Mouse (Mus musculus) C2C12 (cell line): Measurements from ENCODE around the gene Runx1. TPM values are rescaled to one million over a fixed set of nuclear protein-coding genes. Genes with fewer than 3 reads are reported as not detected.

Experiments used
- H3K27me3 ChIP-seq: one replicate; pipeline ENCODE4 v1.6.1; 2011; ENCODE audit not compliant: control insufficient read depth, insufficient read depth, insufficient read length
- H3K36me3 ChIP-seq: one replicate; pipeline ENCODE4 v1.6.1; 2011; ENCODE audit not compliant: control insufficient read depth, insufficient read depth
- H3K4me3 ChIP-seq: one replicate; pipeline ENCODE4 v1.5.1; 2011; ENCODE audit warnings: mild to moderate bottlenecking, control low read depth; ENCODE audit not compliant: poor library complexity, insufficient read depth, severe bottlenecking
- H3K79me2 ChIP-seq: one replicate; pipeline ENCODE4 v1.6.1; 2011; ENCODE audit not compliant: control insufficient read depth, insufficient read depth
- H3K79me3 ChIP-seq: one replicate; pipeline ENCODE4 v1.6.1; 2011; ENCODE audit warnings: low read depth, control low read depth
- H3ac ChIP-seq: one replicate; pipeline ENCODE3; 2011; ENCODE audit warnings: low read depth; ENCODE audit not compliant: control insufficient read depth, insufficient read length
- CEBPB ChIP-seq: IDR thresholded peaks from one replicate; pipeline ENCODE4 v1.6.1; 2011; ENCODE audit warnings: low read depth, mild to moderate bottlenecking, control low read depth, moderate library complexity
- CTCF ChIP-seq: IDR thresholded peaks from one replicate; pipeline ENCODE4 v1.5.1; 2011; ENCODE audit not compliant: control insufficient read depth, insufficient read depth, insufficient read length
- FOSL1 ChIP-seq: IDR thresholded peaks from one replicate; pipeline ENCODE4 v1.8.0; 2011; ENCODE audit warnings: mild to moderate bottlenecking, low read length; ENCODE audit not compliant: poor library complexity, insufficient read depth, severe bottlenecking
- MAX ChIP-seq: IDR thresholded peaks from one replicate; pipeline ENCODE4 v1.6.1; 2011; ENCODE audit warnings: mild to moderate bottlenecking, control low read depth
- MYOD1 ChIP-seq: IDR thresholded peaks from one replicate; pipeline ENCODE4 v1.6.1; 2011; ENCODE audit warnings: low read depth; ENCODE audit not compliant: control insufficient read depth, insufficient read length
- MYOG ChIP-seq: IDR thresholded peaks from one replicate; pipeline ENCODE4 v1.6.1; 2011; ENCODE audit not compliant: control insufficient read depth, insufficient read length; ENCODE audit errors: extremely low read depth
- USF1 ChIP-seq: IDR thresholded peaks from one replicate; pipeline ENCODE4 v1.6.1; 2011; ENCODE audit warnings: low read depth, mild to moderate bottlenecking, control low read depth, moderate library complexity
- polyA plus RNA-seq: library from polyadenylated mRNA; unstranded; fragments of >200 nt; fragmentation: generic; extraction: Trizol; gene quantifications from one replicate; pipeline ENCODE4 v1.2.1, GENCODE M21; 2012; ENCODE audit warnings: missing spikeins

Gene Runx1
- polyA plus RNA-seq, 1 experiment: 28.8 TPM

DNA sequence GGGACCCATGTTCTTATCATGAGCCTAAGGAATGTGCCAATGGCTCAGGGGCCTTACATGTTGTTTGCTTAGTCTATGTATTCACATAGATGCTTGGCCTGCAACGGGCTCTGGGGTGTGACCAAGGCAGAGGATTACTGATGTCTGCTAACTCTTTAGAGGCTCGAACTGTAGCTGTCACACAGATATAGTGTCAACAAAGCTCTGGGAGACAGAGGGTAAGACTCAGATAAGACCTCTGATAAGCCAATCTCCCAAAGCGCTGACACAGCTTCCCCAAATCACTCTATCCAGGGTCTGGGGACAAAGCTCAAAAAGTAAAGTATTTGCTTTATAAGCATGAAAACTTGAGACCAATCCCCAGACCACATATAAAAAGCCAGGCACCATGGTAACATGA lies 13.5 kb downstream of the Runx1 start:
- H3ac ChIP-seq: no peak overlapping the region
- no peak overlapping the region for H3K4me3 ChIP-seq
- TF ChIP-seq MAX (no peak), USF1 (no peak), CTCF (no peak), MYOG (no peak), MYOD1 (no peak), FOSL1 (no peak), CEBPB (no peak)
- no peaks in the 10 kb centered on the region for H3K27me3 ChIP-seq
- H3K79me3 ChIP-seq: peaks cover 66% of the 10 kb centered on the region
- H3K36me3 ChIP-seq: peaks cover 37% of the 10 kb centered on the region
- H3K79me2 ChIP-seq: peaks cover 100% of the 10 kb centered on the region

GRCm38 (mm10) chr16:92810568-92811240 lies 15.2 kb downstream of the Runx1 start:
- Histone ChIP-seq H3ac (no peak overlapping the region), H3K79me2 (peaks cover 100% of the 10 kb centered on the region), H3K79me3 (peaks cover 64% of the 10 kb centered on the region), H3K4me3 (no peak overlapping the region), H3K36me3 (peaks cover 29% of the 10 kb centered on the region), H3K27me3 (no peaks in the 10 kb centered on the region)
- TF ChIP-seq FOSL1 (no peak), USF1 (no peak), CTCF (no peak), MAX (no peak), MYOG (no peak), CEBPB (no peak), MYOD1 (no peak)

DNA sequence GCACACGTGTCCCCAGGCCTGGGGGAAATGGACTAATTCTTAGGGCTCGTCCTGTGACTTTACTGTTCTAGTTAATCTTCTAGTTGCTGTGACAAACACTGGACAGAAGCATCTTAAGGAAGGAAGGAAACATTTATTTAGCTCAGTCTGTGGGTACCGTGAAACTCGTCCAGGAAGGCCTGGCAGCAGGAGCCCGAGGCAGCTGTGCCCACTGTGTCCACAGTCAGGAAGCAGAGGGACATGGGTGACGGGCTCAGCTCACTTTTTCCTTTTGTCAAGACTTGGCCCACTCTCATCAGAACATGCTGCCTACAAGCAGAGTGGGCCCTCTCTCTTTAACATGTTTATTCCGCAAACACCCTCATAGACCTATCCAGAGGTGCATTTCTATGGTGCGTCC lies 18.2 kb downstream of the Runx1 start:
- TF ChIP-seq MAX: no peak
- TF ChIP-seq MYOD1: no peak
- TF ChIP-seq MYOG: no peak
- no peak for TF ChIP-seq FOSL1
- Histone ChIP-seq H3ac (no peak overlapping the region), H3K36me3 (peaks cover 29% of the 10 kb centered on the region), H3K79me3 (peaks cover 56% of the 10 kb centered on the region), H3K4me3 (no peak overlapping the region), H3K79me2 (peaks cover 100% of the 10 kb centered on the region), H3K27me3 (no peaks in the 10 kb centered on the region)

- Histone ChIP-seq H3K4me3 (no peak overlapping the region), H3K79me2 (peaks cover 99% of the 10 kb centered on the region), H3K79me3 (peaks cover 57% of the 10 kb centered on the region), H3K27me3 (no peaks in the 10 kb centered on the region), H3K36me3 (peaks cover 23% of the 10 kb centered on the region), H3ac (no peak overlapping the region)
- TF ChIP-seq MYOD1 (no peak), FOSL1 (no peak), MYOG (no peak), CEBPB (no peak), USF1 (no peak), MAX (no peak), CTCF (no peak)
Measured at GRCm38 (mm10) chr16:92803076-92803580, 22.8 kb downstream of the Runx1 start.

DNA sequence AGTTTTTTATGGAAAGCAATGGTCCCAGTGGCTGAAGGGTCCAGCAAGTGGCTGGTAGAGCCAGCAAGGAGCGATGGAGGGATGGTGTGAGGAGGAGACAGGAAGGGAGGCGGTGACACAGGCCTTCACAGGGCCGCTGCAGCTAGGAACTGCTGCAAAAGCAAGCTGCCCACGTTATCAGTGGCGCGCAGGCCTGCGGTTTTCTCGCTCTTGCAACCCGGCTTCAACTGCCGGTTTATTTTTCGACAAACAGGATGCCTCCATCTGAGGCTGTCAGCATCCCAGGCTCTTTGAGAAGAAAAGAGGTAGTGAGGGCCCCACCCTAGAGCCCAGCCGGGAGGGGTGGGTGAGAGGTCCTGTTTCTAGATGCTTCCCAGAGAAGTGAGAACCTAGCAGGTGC lies 24.4 kb downstream of the Runx1 start:
- H3K79me3 ChIP-seq: peaks cover 57% of the 10 kb centered on the region
- no peak overlapping the region for H3K4me3 ChIP-seq
- no peak overlapping the region for H3ac ChIP-seq
- H3K79me2 ChIP-seq: peaks cover 99% of the 10 kb centered on the region
- TF ChIP-seq CTCF: no peak
- TF ChIP-seq MYOD1: no peak
- TF ChIP-seq MYOG: no peak
- no peak for TF ChIP-seq CEBPB
- no peak for TF ChIP-seq USF1
- TF ChIP-seq FOSL1: no peak
- no peak for TF ChIP-seq MAX
- H3K27me3 ChIP-seq: no peaks in the 10 kb centered on the region
- peaks cover 23% of the 10 kb centered on the region for H3K36me3 ChIP-seq

GRCm38 (mm10) chr16:92800845-92801244 lies 25.1 kb downstream of the Runx1 start:
- no peak overlapping the region for H3ac ChIP-seq
- TF ChIP-seq MYOG (no peak), USF1 (no peak), CEBPB (no peak), MYOD1 (no peak)
- no peak overlapping the region for H3K4me3 ChIP-seq
- H3K36me3 ChIP-seq: peaks cover 23% of the 10 kb centered on the region
- H3K79me3 ChIP-seq: peaks cover 59% of the 10 kb centered on the region
- H3K27me3 ChIP-seq: no peaks in the 10 kb centered on the region
- H3K79me2 ChIP-seq: peaks cover 99% of the 10 kb centered on the region
